Mouse (Mus musculus): ENCODE data around the gene Igdcc4. TPM values are rescaled to one million over a fixed set of nuclear protein-coding genes. Genes with fewer than 3 reads are reported as not detected.

Gene Igdcc4
- polyA plus RNA-seq, 1 experiment from 2014 or later = 55.6 TPM

- peak overlapping the region; percentile 46 for H3K4me2 ChIP-seq (ENCODE audit: low read depth, low read length)
- peak overlapping the region; percentile 5 for H3K9ac ChIP-seq (ENCODE audit: low read depth, low read length)
- peak; percentile 81 for ATAC-seq (ENCODE audit: low read depth)
- peaks cover 22% of the 10 kb centered on the region for H3K4me1 ChIP-seq (ENCODE audit: control insufficient read depth, insufficient read depth, low read length)
- no peak overlapping the region; the same call in 1 of the 2 replicates for H3K27ac ChIP-seq (replicated peaks; ENCODE audit: low read depth, low read length)
- no peak overlapping the region for H3K4me3 ChIP-seq (ENCODE audit: low read depth, low read length)
- peak; percentile 79 for DNase-seq (ENCODE audit: low spot score)
- no peaks in the 10 kb centered on the region for H3K27me3 ChIP-seq (replicated peaks; ENCODE audit: control insufficient read depth, insufficient read depth, low read length)
- no peaks in the 10 kb centered on the region for H3K9me3 ChIP-seq (ENCODE audit: control insufficient read depth, low read length)
- 10% methylated on average over 22 of the region's 22 CpGs for WGBS
- H3K36me3 ChIP-seq (ENCODE audit: control insufficient read depth, insufficient read depth, low read length) = 0 out of 2 replicates have a peak, but pooled peaks cover 3% of the 10 kb centered on the region
These were observed 77.3 kb downstream of the Igdcc4 start for GRCm38 (mm10) chr9:65178336-65179213.

GRCm38 (mm10) chr9:65179817-65180624 lies 78.7 kb downstream of the Igdcc4 start:
- H3K36me3 ChIP-seq (ENCODE audit: control insufficient read depth, insufficient read depth, low read length) = 0 out of 2 replicates have a peak, but pooled peaks cover 3% of the 10 kb centered on the region
- H3K27ac ChIP-seq (replicated peaks; ENCODE audit: low read depth, low read length) = no peak overlapping the region
- peaks cover 22% of the 10 kb centered on the region for H3K4me1 ChIP-seq (ENCODE audit: control insufficient read depth, insufficient read depth, low read length)
- no peak overlapping the region for H3K4me3 ChIP-seq (ENCODE audit: low read depth, low read length)
- DNase-seq (ENCODE audit: low spot score) (no peak), ATAC-seq (ENCODE audit: low read depth) (no peak)
- 0 out of 2 replicates have a peak overlapping the region, but pooled peaks have one; percentile 29 for H3K4me2 ChIP-seq (ENCODE audit: low read depth, low read length)
- 41% methylated on average over 17 of the region's 17 CpGs for WGBS
- H3K9me3 ChIP-seq (ENCODE audit: control insufficient read depth, low read length) = no peaks in the 10 kb centered on the region
- H3K9ac ChIP-seq (ENCODE audit: low read depth, low read length) = no peak overlapping the region
- no peaks in the 10 kb centered on the region for H3K27me3 ChIP-seq (replicated peaks; ENCODE audit: control insufficient read depth, insufficient read depth, low read length)

Other genes with a start within 250 kb of the Igdcc4 start
- gene Slc24a1, start 149.9 kb upstream of the Igdcc4 start, polyA plus RNA-seq (2014; fragmentation: Nextera tagmentation; extraction: Ambion mirVana) = 0.09 TPM in 1 of 2 replicates, not detected in the other
- gene Ints14, start 140.6 kb upstream of the Igdcc4 start, polyA plus RNA-seq (2014; fragmentation: Nextera tagmentation; extraction: Ambion mirVana) = 44.3 and 53.2 TPM in 2 replicates
- gene Hacd3, start 79.8 kb upstream of the Igdcc4 start, polyA plus RNA-seq (2014; fragmentation: Nextera tagmentation; extraction: Ambion mirVana) = 37.9 and 41.5 TPM in 2 replicates
- gene Dpp8, start 69.1 kb upstream of the Igdcc4 start, polyA plus RNA-seq (2014; fragmentation: Nextera tagmentation; extraction: Ambion mirVana) = 31.7 and 32.2 TPM in 2 replicates
- 1.1 and 1.4 TPM in 2 replicates for gene Igdcc3, start 39.7 kb downstream of the Igdcc4 start, polyA plus RNA-seq (2014; fragmentation: Nextera tagmentation; extraction: Ambion mirVana)
- gene Parp16, start 93.9 kb downstream of the Igdcc4 start, polyA plus RNA-seq (2014; fragmentation: Nextera tagmentation; extraction: Ambion mirVana) = 6.9 and 7.2 TPM in 2 replicates
- 9.7 and 10.7 TPM in 2 replicates for gene Cilp, start 163.7 kb downstream of the Igdcc4 start, polyA plus RNA-seq (2014; fragmentation: Nextera tagmentation; extraction: Ambion mirVana)
- gene Clpx, start 192.8 kb downstream of the Igdcc4 start, polyA plus RNA-seq (2014; fragmentation: Nextera tagmentation; extraction: Ambion mirVana) = 55.8 and 56.3 TPM in 2 replicates
- 11.5 and 11.9 TPM in 2 replicates for gene Pdcd7, start 244.6 kb downstream of the Igdcc4 start, polyA plus RNA-seq (2014; fragmentation: Nextera tagmentation; extraction: Ambion mirVana)